ENCODE assay signal across 10 mouse cellular contexts in the genomic region with DNA sequence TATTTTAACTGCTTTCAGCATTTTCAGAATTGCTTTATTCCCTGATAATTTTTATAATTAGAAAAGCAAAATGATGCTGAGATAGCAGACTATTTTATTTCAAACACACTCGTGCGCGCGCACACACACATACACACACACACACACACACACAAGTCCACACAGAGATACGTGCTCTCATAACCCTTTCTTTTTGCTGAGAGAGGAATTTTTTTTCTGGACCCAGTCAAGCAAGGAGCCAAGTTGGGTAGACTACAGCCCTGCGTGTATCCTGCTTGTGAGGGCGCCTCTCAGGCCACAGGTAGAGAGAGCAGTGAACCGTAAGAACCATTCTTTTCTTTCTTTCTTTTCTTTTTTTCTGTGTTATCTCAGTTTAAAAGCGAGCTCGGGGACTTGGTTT. TPM values are rescaled to one million over a fixed set of nuclear protein-coding genes. Genes with fewer than 3 reads are reported as not detected.
DNase-seq lines count a peak whose midpoint lies in the region; ATAC-seq lines count a peak whose summit lies in the region.
"Had no signal": no experiment of that assay in that cellular context is flagged by ENCODE, and none has a peak within 500 bp of the region (broad histone marks: within the 10 kb centered on the region; RNA-seq: fewer than 3 reads in every experiment).

No protein-coding gene starts in this region.

- peak overlapping the region; percentile 41 for H3K4me3 ChIP-seq in lung, embryonic 15.5 days
- peak overlapping the region; percentile 34 for H3K4me3 ChIP-seq in hindbrain, embryonic 11.5 days (ENCODE audit: low read depth, low read length)
- peak overlapping the region; percentile 23; the same call in 1 of the 2 replicates for H3K4me3 ChIP-seq in limb, embryonic 11.5 days (ENCODE audit: low read depth, low read length)
- peak overlapping the region; percentile 28; the same call in 1 of the 2 replicates for H3K4me3 ChIP-seq in stomach, embryonic 14.5 days (ENCODE audit: low read depth, low read length)

- WGBS in lung, embryonic 15.5 days, result 49% methylated on average over 10 of the region's 10 CpGs
- 54% methylated on average over 10 of the region's 10 CpGs for WGBS in hindbrain, embryonic 11.5 days
- 79% methylated on average over 10 of the region's 10 CpGs for WGBS in limb, embryonic 11.5 days
- WGBS in stomach, embryonic 14.5 days, result 56% methylated on average over 10 of the region's 10 CpGs

- ATAC-seq in lung, embryonic 15.5 days (ENCODE audit: borderline replicate concordance, extremely low read depth, low FRiP score, low TSS enrichment), result no peak
- ATAC-seq in hindbrain, embryonic 11.5 days (ENCODE audit: low FRiP score), result no peak
- no peak for ATAC-seq in limb, embryonic 11.5 days (ENCODE audit: insufficient number of reproducible peaks, low FRiP score, low TSS enrichment, low read depth)
- ATAC-seq in stomach, embryonic 14.5 days (ENCODE audit: insufficient number of reproducible peaks, insufficient read depth, low FRiP score, low read depth), result no peak
- ATAC-seq: Patski had no signal

- H3K9me3 ChIP-seq in lung, embryonic 15.5 days, result no peaks in the 10 kb centered on the region
- H3K9me3 ChIP-seq in hindbrain, embryonic 11.5 days (ENCODE audit: control insufficient read depth, low read length), result no peaks in the 10 kb centered on the region
- no peaks in the 10 kb centered on the region for H3K9me3 ChIP-seq in limb, embryonic 11.5 days (ENCODE audit: control insufficient read depth, low read length)
- no peaks in the 10 kb centered on the region for H3K9me3 ChIP-seq in stomach, embryonic 14.5 days (ENCODE audit: control insufficient read depth, low read depth, low read length)

- no peaks in the 10 kb centered on the region for H3K36me3 ChIP-seq in lung, embryonic 15.5 days
- no peaks in the 10 kb centered on the region for H3K36me3 ChIP-seq in hindbrain, embryonic 11.5 days (ENCODE audit: control insufficient read depth, insufficient read depth, low read length)
- H3K36me3 ChIP-seq in limb, embryonic 11.5 days (ENCODE audit: control insufficient read depth, insufficient read depth, low read length), result no peaks in the 10 kb centered on the region
- no peaks in the 10 kb centered on the region for H3K36me3 ChIP-seq in stomach, embryonic 14.5 days (ENCODE audit: control insufficient read depth, insufficient read depth, low read length)

- peak overlapping the region; percentile 55 for H3K27ac ChIP-seq in lung, embryonic 15.5 days
- no peak overlapping the region for H3K27ac ChIP-seq in hindbrain, embryonic 11.5 days (ENCODE audit: low read depth, low read length)
- H3K27ac ChIP-seq in limb, embryonic 11.5 days (replicated peaks; ENCODE audit: low read depth, low read length), result no peak overlapping the region
- no peak overlapping the region for H3K27ac ChIP-seq in stomach, embryonic 14.5 days (ENCODE audit: low read length)
- H3K27ac ChIP-seq: macrophage had no signal

- H3K4me2 ChIP-seq in lung, embryonic 15.5 days, result peak overlapping the region; percentile 48
- peak overlapping the region; percentile 19; the same call in 1 of the 2 replicates for H3K4me2 ChIP-seq in hindbrain, embryonic 11.5 days (replicated peaks; ENCODE audit: low read depth, low read length)
- peak overlapping the region; percentile 31 for H3K4me2 ChIP-seq in limb, embryonic 11.5 days (ENCODE audit: low read depth, severe bottlenecking)
- peak overlapping the region; percentile 34 for H3K4me2 ChIP-seq in stomach, embryonic 14.5 days (replicated peaks; ENCODE audit: low read depth, low read length)

- H3K9ac ChIP-seq in lung, embryonic 15.5 days, result no peak overlapping the region
- no peak overlapping the region for H3K9ac ChIP-seq in hindbrain, embryonic 11.5 days (ENCODE audit: low read depth, low read length)
- no peak overlapping the region for H3K9ac ChIP-seq in limb, embryonic 11.5 days (ENCODE audit: low read length)
- H3K9ac ChIP-seq in stomach, embryonic 14.5 days (replicated peaks; ENCODE audit: low read depth, low read length), result no peak overlapping the region

- no peaks in the 10 kb centered on the region for H3K4me1 ChIP-seq in lung, embryonic 15.5 days
- H3K4me1 ChIP-seq in hindbrain, embryonic 11.5 days (replicated peaks; ENCODE audit: control insufficient read depth, insufficient read depth, low read length), result no peaks in the 10 kb centered on the region
- H3K4me1 ChIP-seq in limb, embryonic 11.5 days (ENCODE audit: control insufficient read depth, insufficient read depth, low read length), result no peaks in the 10 kb centered on the region
- no peaks in the 10 kb centered on the region for H3K4me1 ChIP-seq in stomach, embryonic 14.5 days (ENCODE audit: control insufficient read depth, insufficient read depth, low read length)

- no peak for DNase-seq in lung, postnatal 4 days
- DNase-seq in hindbrain, embryonic 11.5 days (ENCODE audit: low spot score), result peak; percentile 4
- no peak for DNase-seq in limb, embryonic 11.5 days (ENCODE audit: low spot score)
- DNase-seq in urinary bladder, postnatal 25 days (ENCODE audit: low spot score), result no peak
- no peak for DNase-seq in spleen, adult 18-20 months
- no peak for DNase-seq in lung, postnatal 14 days

- H3K27me3 ChIP-seq in lung, embryonic 15.5 days, result no peaks in the 10 kb centered on the region
- no peaks in the 10 kb centered on the region for H3K27me3 ChIP-seq in hindbrain, embryonic 11.5 days (ENCODE audit: control insufficient read depth, insufficient read depth, low read length)
- H3K27me3 ChIP-seq in limb, embryonic 11.5 days (ENCODE audit: control insufficient read depth, insufficient read depth, low read length), result 0 out of 2 replicates have a peak, but pooled peaks cover under 1% of the 10 kb centered on the region
- H3K27me3 ChIP-seq in stomach, embryonic 14.5 days (ENCODE audit: control insufficient read depth, insufficient read depth, low read length), result no peaks in the 10 kb centered on the region

RNA-seq across cellular contexts. Expression of gene Mum1l1, which starts 7.9 kb away (rescaled TPM):
- polyA plus RNA-seq in lung, embryonic 15.5 days (2015; fragmentation: Nextera tagmentation; extraction: Ambion mirVana), result 37.4 and 38.0 TPM in 2 replicates
- 17.1 and 18.3 TPM in 2 replicates for polyA plus RNA-seq in hindbrain, embryonic 11.5 days (2014; fragmentation: Nextera tagmentation; extraction: Ambion mirVana)
- polyA plus RNA-seq in limb, embryonic 11.5 days (2014; fragmentation: Nextera tagmentation; extraction: Ambion mirVana), result 43.5 TPM in 2 replicates
- 26.6 and 28.8 TPM in 2 replicates for polyA plus RNA-seq in stomach, embryonic 14.5 days (2014; fragmentation: Nextera tagmentation; extraction: Ambion mirVana)
- polyA plus RNA-seq: macrophage had no signal

RNA-seq across cellular contexts. Expression of gene 4933428M09Rik, which starts 38.7 kb away (rescaled TPM):
- polyA plus RNA-seq in lung, embryonic 15.5 days (2015; fragmentation: Nextera tagmentation; extraction: Ambion mirVana), result 0.31 TPM in 1 of 2 replicates, not detected in the other
- not detected in 2 replicates for polyA plus RNA-seq in hindbrain, embryonic 11.5 days (2014; fragmentation: Nextera tagmentation; extraction: Ambion mirVana)
- not detected in 2 replicates for polyA plus RNA-seq in limb, embryonic 11.5 days (2014; fragmentation: Nextera tagmentation; extraction: Ambion mirVana)
- polyA plus RNA-seq in stomach, embryonic 14.5 days (2014; fragmentation: Nextera tagmentation; extraction: Ambion mirVana), result not detected in 2 replicates
- polyA plus RNA-seq: macrophage, Patski had no signal
